In the genomic region with DNA sequence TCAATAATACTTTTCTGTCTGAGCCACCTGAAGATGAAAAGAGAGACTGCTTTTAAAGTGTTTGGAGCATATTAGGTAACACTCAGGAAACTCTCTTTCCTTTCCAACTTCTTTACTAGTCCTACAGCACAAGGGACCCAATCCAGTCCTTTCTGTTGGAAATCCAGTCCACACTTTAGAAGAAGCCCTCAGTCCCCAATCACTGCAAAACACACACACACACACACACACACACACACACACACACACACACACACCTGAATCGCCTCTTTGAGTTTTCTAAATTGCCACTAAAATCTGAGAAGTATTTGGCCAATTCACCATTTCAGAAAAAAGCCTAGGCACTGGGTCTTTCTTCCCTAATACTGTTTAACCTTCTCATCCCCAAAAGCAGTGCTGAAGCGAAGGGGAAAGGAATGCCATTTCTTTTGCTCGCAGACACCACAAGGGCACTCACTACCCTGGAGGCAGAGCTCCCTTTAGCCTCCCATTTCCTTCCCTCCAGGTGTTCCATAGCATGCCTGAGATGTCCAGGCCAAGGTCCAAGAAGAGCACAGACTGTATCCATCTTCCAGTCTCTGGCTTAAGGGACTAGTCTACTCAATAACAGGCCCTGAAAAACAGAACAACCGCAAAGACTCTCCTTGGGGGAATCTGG, we compare ENCODE assay signal across 10 mouse cellular contexts. TPM values are rescaled to one million over a fixed set of nuclear protein-coding genes. Genes with fewer than 3 reads are reported as not detected.
A peak's percentile ranks its signal among the peaks of the same experiment; 100 is the strongest.
DNase-seq lines count a peak whose midpoint lies in the region; ATAC-seq and TF ChIP-seq lines count a peak whose summit lies in the region.
"Had no signal": no experiment of that assay in that cellular context is flagged by ENCODE, and none has a peak within 500 bp of the region (broad histone marks: within the 10 kb centered on the region; RNA-seq: fewer than 3 reads in every experiment).

No protein-coding gene starts in this region.

- H3K4me2 ChIP-seq in hindbrain, embryonic 11.5 days (replicated peaks; ENCODE audit: low read depth, low read length), result no peak overlapping the region
- no peak overlapping the region for H3K4me2 ChIP-seq in hindbrain, embryonic 13.5 days
- H3K4me2 ChIP-seq in forebrain, embryonic 15.5 days (replicated peaks), result 0 out of 2 replicates have a peak overlapping the region, but pooled peaks have one; percentile 4
- peak overlapping the region; percentile 21; the same call in 1 of the 2 replicates for H3K4me2 ChIP-seq in lung, embryonic 14.5 days
- H3K4me2 ChIP-seq: limb, embryonic 15.5 days had no signal

- TF ChIP-seq CTCF in lung, embryonic 14.5 days (IDR thresholded peaks at IDR 0.05; ENCODE audit: low read depth), result no peak

- no peaks in the 10 kb centered on the region for H3K9me3 ChIP-seq in hindbrain, embryonic 11.5 days (ENCODE audit: control insufficient read depth, low read length)
- no peaks in the 10 kb centered on the region for H3K9me3 ChIP-seq in hindbrain, embryonic 13.5 days
- no peaks in the 10 kb centered on the region for H3K9me3 ChIP-seq in forebrain, embryonic 15.5 days
- H3K9me3 ChIP-seq in lung, embryonic 14.5 days (ENCODE audit: low read depth, low read length), result no peaks in the 10 kb centered on the region
- H3K9me3 ChIP-seq: limb, embryonic 15.5 days had no signal

- no peak overlapping the region for H3K9ac ChIP-seq in hindbrain, embryonic 11.5 days (ENCODE audit: low read depth, low read length)
- no peak overlapping the region for H3K9ac ChIP-seq in hindbrain, embryonic 13.5 days
- H3K9ac ChIP-seq in forebrain, embryonic 15.5 days (replicated peaks), result no peak overlapping the region
- H3K9ac ChIP-seq in lung, embryonic 14.5 days, result no peak overlapping the region
- H3K9ac ChIP-seq: limb, embryonic 15.5 days had no signal

- no peaks in the 10 kb centered on the region for H3K4me1 ChIP-seq in hindbrain, embryonic 11.5 days (replicated peaks; ENCODE audit: control insufficient read depth, insufficient read depth, low read length)
- no peaks in the 10 kb centered on the region for H3K4me1 ChIP-seq in hindbrain, embryonic 13.5 days (replicated peaks)
- peaks cover 3% of the 10 kb centered on the region; the same call in 1 of the 2 replicates for H3K4me1 ChIP-seq in forebrain, embryonic 15.5 days
- no peaks in the 10 kb centered on the region for H3K4me1 ChIP-seq in lung, embryonic 14.5 days (ENCODE audit: insufficient read depth)
- H3K4me1 ChIP-seq: limb, embryonic 15.5 days had no signal

- ATAC-seq in hindbrain, embryonic 11.5 days (ENCODE audit: low FRiP score), result no peak
- ATAC-seq in hindbrain, embryonic 13.5 days (ENCODE audit: low FRiP score), result no peak
- 0 out of 2 replicates have a peak, but pooled peaks have one; percentile 35 for ATAC-seq in forebrain, embryonic 15.5 days (replicated peaks)
- ATAC-seq in lung, embryonic 14.5 days (ENCODE audit: insufficient read depth), result no peak

- WGBS in hindbrain, embryonic 11.5 days, result 24% methylated on average over 3 of the region's 4 CpGs
- 33% methylated on average over 4 of the region's 4 CpGs for WGBS in hindbrain, embryonic 13.5 days
- WGBS in forebrain, embryonic 15.5 days, result 26% methylated on average over 4 of the region's 4 CpGs
- 30% methylated on average over 4 of the region's 4 CpGs for WGBS in lung, embryonic 14.5 days

- peak; percentile 53 for DNase-seq in hindbrain, embryonic 11.5 days (ENCODE audit: low spot score)
- DNase-seq in ZHBTc4 (ENCODE audit: low read depth, low spot score), result peak; percentile 65
- peak; percentile 76 for DNase-seq in lung, embryonic 14.5 days
- DNase-seq in thymus, postnatal 4 days, result no peak
- no peak for DNase-seq in ovary, postnatal 14 days (ENCODE audit: low spot score)
- no peak for DNase-seq in natural killer cell, adult 2 months (ENCODE audit: low spot score in 2 of 2)
- DNase-seq: cerebellum, adult 18-20 months had no signal

- H3K4me3 ChIP-seq in hindbrain, embryonic 11.5 days (ENCODE audit: low read depth, low read length), result no peak overlapping the region
- no peak overlapping the region for H3K4me3 ChIP-seq in hindbrain, embryonic 13.5 days
- H3K4me3 ChIP-seq in forebrain, embryonic 15.5 days, result no peak overlapping the region
- no peak overlapping the region for H3K4me3 ChIP-seq in lung, embryonic 14.5 days (ENCODE audit: low read depth, low read length)
- H3K4me3 ChIP-seq: limb, embryonic 15.5 days had no signal

- H3K27me3 ChIP-seq in hindbrain, embryonic 11.5 days (ENCODE audit: control insufficient read depth, insufficient read depth, low read length), result no peaks in the 10 kb centered on the region
- H3K27me3 ChIP-seq in hindbrain, embryonic 13.5 days, result 0 out of 2 replicates have a peak, but pooled peaks cover 4% of the 10 kb centered on the region
- H3K27me3 ChIP-seq in forebrain, embryonic 15.5 days, result no peaks in the 10 kb centered on the region
- H3K27me3 ChIP-seq in lung, embryonic 14.5 days (ENCODE audit: insufficient read depth, low read length), result no peaks in the 10 kb centered on the region
- H3K27me3 ChIP-seq: limb, embryonic 15.5 days had no signal

- H3K36me3 ChIP-seq in hindbrain, embryonic 11.5 days (ENCODE audit: control insufficient read depth, insufficient read depth, low read length), result no peaks in the 10 kb centered on the region
- H3K36me3 ChIP-seq in hindbrain, embryonic 13.5 days, result no peaks in the 10 kb centered on the region
- no peaks in the 10 kb centered on the region for H3K36me3 ChIP-seq in forebrain, embryonic 15.5 days
- no peaks in the 10 kb centered on the region for H3K36me3 ChIP-seq in lung, embryonic 14.5 days (ENCODE audit: insufficient read depth)
- H3K36me3 ChIP-seq: limb, embryonic 15.5 days had no signal

- H3K27ac ChIP-seq in hindbrain, embryonic 11.5 days (ENCODE audit: low read depth, low read length), result no peak overlapping the region
- H3K27ac ChIP-seq in hindbrain, embryonic 13.5 days, result no peak overlapping the region
- H3K27ac ChIP-seq in forebrain, embryonic 15.5 days (replicated peaks), result no peak overlapping the region
- H3K27ac ChIP-seq in lung, embryonic 14.5 days (ENCODE audit: low read depth), result no peak overlapping the region
- H3K27ac ChIP-seq: limb, embryonic 15.5 days had no signal

RNA-seq across cellular contexts. Expression of a gene that starts 28.4 kb away (rescaled TPM):
- polyA plus RNA-seq in hindbrain, embryonic 11.5 days (2014; fragmentation: Nextera tagmentation; extraction: Ambion mirVana), result 17.2 and 19.9 TPM in 2 replicates
- 10.3 and 11.8 TPM in 2 replicates for polyA plus RNA-seq in hindbrain, embryonic 13.5 days (2015; fragmentation: Nextera tagmentation; extraction: Ambion mirVana)
- 31.3 and 38.0 TPM in 2 replicates for polyA plus RNA-seq in forebrain, embryonic 15.5 days (2015; fragmentation: Nextera tagmentation; extraction: Ambion mirVana)
- 36.2 and 36.6 TPM in 2 replicates for polyA plus RNA-seq in lung, embryonic 14.5 days (2014; fragmentation: Nextera tagmentation; extraction: Ambion mirVana)

Comparison
In these comparisons a context has a peak if more than half of its experiments do, and no peak if none do; other contexts are left out.
1. DNase-seq: peak in hindbrain, embryonic 11.5 days (single experiment), ZHBTc4 (single experiment) and lung, embryonic 14.5 days (single experiment); none in thymus, postnatal 4 days (single experiment), ovary, postnatal 14 days (single experiment) and natural killer cell, adult 2 months (0 of 2).
2. H3K4me2 ChIP-seq: peak in forebrain, embryonic 15.5 days (single experiment) and lung, embryonic 14.5 days (single experiment); none in hindbrain, embryonic 11.5 days (single experiment) and hindbrain, embryonic 13.5 days (single experiment).